Mouse (Mus musculus) cortical plate, adult 2 months (tissue): ENCODE results near the gene Rasal3.

Source experiments
- CTCF ChIP-seq: fragments of 200-500 bp; IDR thresholded peaks from 2 replicates; pipeline ENCODE4 v1.5.1; 2011; ENCODE audit warnings: mild to moderate bottlenecking, control low read depth, low read length; ENCODE audit not compliant: insufficient read depth; ENCODE audit errors: extremely low read depth
- POLR2A ChIP-seq: fragments of 200-500 bp; IDR thresholded peaks from 2 replicates; pipeline ENCODE4 v1.6.1; 2011; ENCODE audit warnings: mild to moderate bottlenecking, low read length, control low read depth; ENCODE audit not compliant: insufficient read depth; ENCODE audit errors: extremely low read depth

DNA sequence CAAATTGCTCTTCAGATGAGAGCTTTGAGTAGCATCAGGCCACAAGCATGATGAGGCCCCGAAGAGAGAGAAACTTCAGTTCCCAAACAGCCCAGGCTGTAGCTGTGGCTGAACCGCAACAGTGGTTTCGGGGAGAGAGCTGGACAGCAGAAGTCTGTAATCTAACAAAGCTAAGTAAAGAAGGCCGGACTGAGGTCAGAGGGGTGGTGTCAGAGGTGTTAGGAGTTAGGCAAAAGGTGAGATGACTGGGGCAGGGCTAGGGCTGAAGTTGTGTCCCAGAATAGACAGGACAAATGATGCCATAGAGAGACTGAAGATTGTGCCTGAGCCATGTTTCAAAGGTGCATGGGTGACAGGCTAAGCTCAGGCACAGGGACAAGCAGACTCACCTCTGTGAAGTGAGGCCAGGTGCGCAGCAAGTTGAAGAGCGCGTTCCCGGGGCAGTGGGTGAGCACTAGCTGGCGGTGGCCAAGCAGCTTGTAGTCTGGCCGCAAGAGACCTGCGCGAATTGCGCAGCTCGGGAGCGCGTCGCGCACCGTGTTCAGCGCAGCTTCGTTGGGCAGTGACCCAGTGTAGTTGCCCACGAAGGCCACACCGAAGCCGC lies 12.1 kb upstream of the Rasal3 start:
- TF ChIP-seq POLR2A (no peak), CTCF (no peak)
